Mouse (Mus musculus): ENCODE results near the gene Oprl1. TPM values are rescaled to one million over a fixed set of nuclear protein-coding genes. Genes with fewer than 3 reads are reported as not detected.

Oprl1 gene
- polyA plus RNA-seq, 1 experiment = not detected

- no peaks in the 10 kb centered on the region for H3K36me3 ChIP-seq (ENCODE audit: control insufficient read depth)
- H3K4me3 ChIP-seq (replicated peaks) = no peak overlapping the region
- TF ChIP-seq GATA1 (IDR thresholded peaks at IDR 0.05; ENCODE audit: low read length) (no peak), TAL1 (IDR thresholded peaks at IDR 0.05; ENCODE audit: low read length) (no peak)
- no peaks in the 10 kb centered on the region for H3K4me1 ChIP-seq (ENCODE audit: control insufficient read depth)
- no peaks in the 10 kb centered on the region for H3K9me3 ChIP-seq (ENCODE audit: control insufficient read depth, low read length)
- no peaks in the 10 kb centered on the region for H3K27me3 ChIP-seq (ENCODE audit: control insufficient read depth)
These were observed 52.1 kb downstream of the Oprl1 start for GRCm38 (mm10) chr2:181766672-181767557.

GRCm38 (mm10) chr2:181768451-181768850, 53.6 kb downstream of the Oprl1 start:
- TF ChIP-seq TAL1 (IDR thresholded peaks at IDR 0.05; ENCODE audit: low read length) (no peak), GATA1 (IDR thresholded peaks at IDR 0.05; ENCODE audit: low read length) (no peak)
- Histone ChIP-seq H3K4me3 (replicated peaks) (no peak overlapping the region), H3K36me3 (ENCODE audit: control insufficient read depth) (no peaks in the 10 kb centered on the region), H3K4me1 (ENCODE audit: control insufficient read depth) (no peaks in the 10 kb centered on the region), H3K9me3 (ENCODE audit: control insufficient read depth, low read length) (no peaks in the 10 kb centered on the region), H3K27me3 (ENCODE audit: control insufficient read depth) (no peaks in the 10 kb centered on the region)

- TF ChIP-seq GATA1 (IDR thresholded peaks at IDR 0.05; ENCODE audit: low read length) = no peak
- no peak for TF ChIP-seq TAL1 (IDR thresholded peaks at IDR 0.05; ENCODE audit: low read length)
- Histone ChIP-seq H3K27me3 (ENCODE audit: control insufficient read depth) (no peaks in the 10 kb centered on the region), H3K36me3 (ENCODE audit: control insufficient read depth) (no peaks in the 10 kb centered on the region), H3K4me1 (ENCODE audit: control insufficient read depth) (no peaks in the 10 kb centered on the region), H3K4me3 (replicated peaks) (no peak overlapping the region), H3K9me3 (ENCODE audit: control insufficient read depth, low read length) (no peaks in the 10 kb centered on the region)
These were observed 54.6 kb downstream of the Oprl1 start for GRCm38 (mm10) chr2:181769397-181769796.

Other genes with a start within 250 kb of the Oprl1 start
- gene Abhd16b, start 221.8 kb upstream of the Oprl1 start, polyA plus RNA-seq (2012) = not detected in 2 replicates
- gene Tpd52l2, start 217.9 kb upstream of the Oprl1 start, polyA plus RNA-seq (2012) = 4.5 and 5.4 TPM in 2 replicates
- gene Dnajc5, start 194.5 kb upstream of the Oprl1 start, polyA plus RNA-seq (2012) = 0.84 and 0.93 TPM in 2 replicates
- gene Uckl1, start 130.1 kb upstream of the Oprl1 start, polyA plus RNA-seq (2012) = 1.5 and 1.9 TPM in 2 replicates
- gene Prpf6, start 123.1 kb upstream of the Oprl1 start, polyA plus RNA-seq (2012) = 1.4 and 1.5 TPM in 2 replicates
- gene Zfp512b, start 122.2 kb upstream of the Oprl1 start, polyA plus RNA-seq (2012) = 0.22 and 0.24 TPM in 2 replicates
- 0.08 TPM in 1 of 2 replicates, not detected in the other for gene Samd10, start 115.8 kb upstream of the Oprl1 start, polyA plus RNA-seq (2012)
- gene Gm29797, start 58.0 kb upstream of the Oprl1 start, polyA plus RNA-seq (2012) = not detected in 2 replicates
- gene Sox18, start 43.4 kb upstream of the Oprl1 start, polyA plus RNA-seq (2012) = 0.15 and 0.19 TPM in 2 replicates
- 0.02 TPM in 1 of 2 replicates, not detected in the other for gene Tcea2, start 34.7 kb upstream of the Oprl1 start, polyA plus RNA-seq (2012)
- 0.16 and 0.69 TPM in 2 replicates for gene Rgs19, start 21.0 kb upstream of the Oprl1 start, polyA plus RNA-seq (2012)
- gene Lkaaear1, start 16.6 kb upstream of the Oprl1 start, polyA plus RNA-seq (2012) = not detected in 2 replicates
- not detected in 2 replicates for gene Myt1, start 48.3 kb downstream of the Oprl1 start, polyA plus RNA-seq (2012)
- gene Pcmtd2, start 122.8 kb downstream of the Oprl1 start, polyA plus RNA-seq (2012) = 1.3 and 1.5 TPM in 2 replicates
- gene Polr3k, start 149.3 kb downstream of the Oprl1 start, polyA plus RNA-seq (2012) = 0.13 and 0.36 TPM in 2 replicates

Measured in erythroblast, embryonic 14.5 days (primary cell).